Mouse (Mus musculus) limb, embryonic 11.5 days (tissue): Measurements from ENCODE around the gene H2-T23. TPM values are rescaled to one million over a fixed set of nuclear protein-coding genes. Genes with fewer than 3 reads are reported as not detected.
"Not testable (repeated sequence)": the region's sequence is repeated elsewhere in the genome, so short reads cannot be mapped to it uniquely, and the experiment has no call there.

ENCODE experiments used
- ATAC-seq: fragments of 200-750 bp; cut with Nextera tagmentation; 2 replicates; pipeline ENCODE4 v1.8.0; 2017; ENCODE audit warnings: low read depth; ENCODE audit not compliant: insufficient number of reproducible peaks, low FRiP score, low TSS enrichment
- DNase-seq: peaks from one replicate; pipeline ENCODE4 v3.0.0-alpha.2; 2015; ENCODE audit warnings: low spot score
- H3K27ac ChIP-seq: fragments of 300-500 bp; sonication (generic); replicated peaks from 2 replicates; pipeline ENCODE4 v1.5.1; 2014; ENCODE audit warnings: low read depth, mild to moderate bottlenecking, low read length
- H3K27me3 ChIP-seq: fragments of 300-500 bp; sonication (generic); 2 replicates; pipeline ENCODE4 v1.6.1; 2014; ENCODE audit warnings: mild to moderate bottlenecking, low read length, mixed read lengths; ENCODE audit not compliant: control insufficient read depth, insufficient read depth
- H3K36me3 ChIP-seq: fragments of 300-500 bp; sonication (generic); 2 replicates; pipeline ENCODE4 v1.6.1; 2014; ENCODE audit warnings: mild to moderate bottlenecking, low read length, moderate library complexity, mixed read lengths; ENCODE audit not compliant: control insufficient read depth, insufficient read depth
- H3K4me1 ChIP-seq: fragments of 300-500 bp; sonication (generic); 2 replicates; pipeline ENCODE4 v1.6.1; 2014; ENCODE audit warnings: low read length, mixed read lengths; ENCODE audit not compliant: control insufficient read depth, insufficient read depth
- H3K4me2 ChIP-seq: fragments of 300-500 bp; sonication (generic); 2 replicates; pipeline ENCODE4 v1.6.1; 2014; ENCODE audit warnings: low read depth, mild to moderate bottlenecking, moderate library complexity; ENCODE audit not compliant: severe bottlenecking
- H3K4me3 ChIP-seq: fragments of 300-500 bp; sonication (generic); 2 replicates; pipeline ENCODE4 v1.5.1; 2014; ENCODE audit warnings: low read depth, low read length
- H3K9ac ChIP-seq: fragments of 300-500 bp; sonication (generic); 2 replicates; pipeline ENCODE4 v1.6.1; 2014; ENCODE audit warnings: mild to moderate bottlenecking, low read length
- H3K9me3 ChIP-seq: fragments of 300-500 bp; sonication (generic); 2 replicates; pipeline ENCODE4 v1.6.1; 2016; ENCODE audit warnings: low read length; ENCODE audit not compliant: control insufficient read depth
- WGBS: fragments of 180-500 bp; shearing (Covaris S2); extraction: QIAGEN DNeasy Blood & Tissue Kit; methylation state at CpG from one replicate; pipeline ENCODE4 v1.1.7; 2014; 5-methylcytosine and 5-hydroxymethylcytosine counted together
- polyA plus RNA-seq: library from polyadenylated mRNA; unstranded; fragments of >200 nt; fragmentation: Nextera tagmentation; extraction: Ambion mirVana; gene quantifications from 2 replicates; pipeline ENCODE4 v1.2.1, GENCODE M21; 2014

H2-T23 gene
- polyA plus RNA-seq, 1 experiment from 2014 or later, result 2.6 TPM

GRCm38 (mm10) chr17:36020191-36021073, 12.2 kb downstream of the H2-T23 start, which contains the start of gene H2-T24:
H2-T24 (minus strand) TSS chr17:36020560.
- H3K9ac ChIP-seq, result no peak within 1 kb of the TSS
- DNase-seq (peak; percentile 29), ATAC-seq (no peak)
- no peaks in the 10 kb centered on the region for H3K27me3 ChIP-seq
- no peaks in the 10 kb centered on the region for H3K9me3 ChIP-seq
- no peak within 1 kb of the TSS for H3K4me3 ChIP-seq
- H3K36me3 ChIP-seq, result no peaks in the 10 kb centered on the region
- 40% methylated on average over 15 of the region's 15 CpGs for WGBS
- H3K27ac ChIP-seq, result no peak within 1 kb of the TSS
- H3K4me2 ChIP-seq, result no peak within 1 kb of the TSS
- no peaks in the 10 kb centered on the region for H3K4me1 ChIP-seq

- H3K4me1 ChIP-seq, result no peaks in the 10 kb centered on the region
- H3K9me3 ChIP-seq, result no peaks in the 10 kb centered on the region
- H3K4me3 ChIP-seq, result no peak overlapping the region
- H3K27me3 ChIP-seq, result no peaks in the 10 kb centered on the region
- no peak overlapping the region for H3K9ac ChIP-seq
- H3K36me3 ChIP-seq, result no peaks in the 10 kb centered on the region; the same call in 1 of the 2 replicates
- H3K4me2 ChIP-seq, result no peak overlapping the region
- 71% methylated on average over 3 of the region's 3 CpGs for WGBS
- DNase-seq (no peak), ATAC-seq (no peak)
- H3K27ac ChIP-seq, result no peak overlapping the region
Observed at GRCm38 (mm10) chr17:36019519-36019918, 13.1 kb downstream of the H2-T23 start.

- Histone ChIP-seq H3K4me2 (no peak overlapping the region), H3K27me3 (no peaks in the 10 kb centered on the region), H3K4me3 (no peak overlapping the region), H3K4me1 (no peaks in the 10 kb centered on the region), H3K36me3 (no peaks in the 10 kb centered on the region; the same call in 1 of the 2 replicates), H3K27ac (no peak overlapping the region), H3K9ac (no peak overlapping the region), H3K9me3 (no peaks in the 10 kb centered on the region)
- WGBS, result 83% methylated on average over 2 of the region's 2 CpGs
- no peak for DNase-seq
- ATAC-seq, result no peak
Observed at GRCm38 (mm10) chr17:36018979-36019378, 13.7 kb downstream of the H2-T23 start.

GRCm38 (mm10) chr17:36017046-36017445, 15.6 kb downstream of the H2-T23 start:
- no peaks in the 10 kb centered on the region for H3K4me1 ChIP-seq
- ATAC-seq (no peak), DNase-seq (no peak)
- no peak overlapping the region for H3K9ac ChIP-seq
- 90% methylated on average over 5 of the region's 5 CpGs for WGBS
- H3K9me3 ChIP-seq, result no peaks in the 10 kb centered on the region
- no peaks in the 10 kb centered on the region for H3K27me3 ChIP-seq
- H3K4me3 ChIP-seq, result no peak overlapping the region
- no peak overlapping the region for H3K27ac ChIP-seq
- H3K36me3 ChIP-seq, result no peaks in the 10 kb centered on the region; the same call in 1 of the 2 replicates
- no peak overlapping the region for H3K4me2 ChIP-seq

GRCm38 (mm10) chr17:36014977-36015376, 17.7 kb downstream of the H2-T23 start:
- no peaks in the 10 kb centered on the region for H3K27me3 ChIP-seq
- no peaks in the 10 kb centered on the region; the same call in 1 of the 2 replicates for H3K36me3 ChIP-seq
- no peaks in the 10 kb centered on the region for H3K9me3 ChIP-seq
- no peak overlapping the region for H3K9ac ChIP-seq
- no peak for ATAC-seq
- no peak overlapping the region for H3K27ac ChIP-seq
- no peaks in the 10 kb centered on the region for H3K4me1 ChIP-seq
- 91% methylated on average over 5 of the region's 5 CpGs for WGBS
- H3K4me3 ChIP-seq, result no peak overlapping the region
- H3K4me2 ChIP-seq, result no peak overlapping the region
- no peak for DNase-seq

- not testable (repeated sequence) for H3K27me3 ChIP-seq, H3K4me3 ChIP-seq, H3K27ac ChIP-seq, H3K4me1 ChIP-seq, H3K9me3 ChIP-seq, DNase-seq, H3K36me3 ChIP-seq, H3K9ac ChIP-seq, H3K4me2 ChIP-seq, ATAC-seq
- 97% methylated on average over 7 of the region's 7 CpGs for WGBS
Observed at GRCm38 (mm10) chr17:36004409-36004808, 28.2 kb downstream of the H2-T23 start.

GRCm38 (mm10) chr17:36003331-36003730, 29.3 kb downstream of the H2-T23 start:
- no peak for ATAC-seq

GRCm38 (mm10) chr17:36001966-36002365, 30.7 kb downstream of the H2-T23 start:
- H3K4me3 ChIP-seq, result no peak overlapping the region
- DNase-seq (no peak), ATAC-seq (no peak)
- H3K9me3 ChIP-seq, result no peaks in the 10 kb centered on the region
- WGBS, result 94% methylated on average over 6 of the region's 6 CpGs
- no peak overlapping the region for H3K4me2 ChIP-seq
- H3K9ac ChIP-seq, result no peak overlapping the region
- 0 out of 2 replicates have a peak, but pooled peaks cover 2% of the 10 kb centered on the region for H3K4me1 ChIP-seq
- no peaks in the 10 kb centered on the region for H3K27me3 ChIP-seq
- H3K36me3 ChIP-seq, result peaks cover 3% of the 10 kb centered on the region
- no peak overlapping the region for H3K27ac ChIP-seq

More at GRCm38 (mm10) chr17:36003331-36003730, 29.3 kb downstream of the H2-T23 start:
- Histone ChIP-seq H3K9me3 (no peaks in the 10 kb centered on the region), H3K36me3 (peaks cover 3% of the 10 kb centered on the region), H3K4me2 (no peak overlapping the region), H3K27me3 (no peaks in the 10 kb centered on the region), H3K4me3 (no peak overlapping the region), H3K27ac (no peak overlapping the region), H3K4me1 (no peaks in the 10 kb centered on the region), H3K9ac (no peak overlapping the region)
- DNase-seq, result no peak
- WGBS, result 93% methylated on average over 7 of the region's 7 CpGs
